Mouse (Mus musculus) forebrain, embryonic 16.5 days (tissue): ENCODE measurements at regions not wholly inside any gene's neighbourhood (a gene's known extent, or its start where the extent isn't known, plus 50 kb on each side); places are given as distances from the start of the nearest gene placed in this dataset.

Experiments used
- ATAC-seq: fragments of 200-750 bp; cut with Nextera tagmentation; 2 replicates; pipeline ENCODE4 v1.8.0; 2017; ENCODE audit warnings: mild to moderate bottlenecking, moderate library complexity
- H3K27ac ChIP-seq: fragments of 300-500 bp; sonication (generic); 2 replicates; pipeline ENCODE4 v1.5.1; 2014; ENCODE audit warnings: low read length, control low read depth
- H3K27me3 ChIP-seq: fragments of 300-500 bp; sonication (generic); replicated peaks from 2 replicates; pipeline ENCODE4 v1.6.1; 2014; ENCODE audit warnings: low read length; ENCODE audit not compliant: control insufficient read depth, insufficient read depth
- H3K36me3 ChIP-seq: fragments of 300-500 bp; sonication (generic); 2 replicates; pipeline ENCODE4 v1.6.1; 2014; ENCODE audit not compliant: control insufficient read depth, insufficient read depth
- H3K4me1 ChIP-seq: fragments of 300-500 bp; sonication (generic); replicated peaks from 2 replicates; pipeline ENCODE4 v1.6.1; 2014; ENCODE audit warnings: low read length; ENCODE audit not compliant: control insufficient read depth, insufficient read depth
- H3K4me2 ChIP-seq: fragments of 300-500 bp; sonication (generic); 2 replicates; pipeline ENCODE4 v1.6.1; 2014; ENCODE audit warnings: mild to moderate bottlenecking, low read length, control low read depth
- H3K4me3 ChIP-seq: fragments of 300-500 bp; sonication (generic); replicated peaks from 2 replicates; pipeline ENCODE4 v1.5.1; 2014; ENCODE audit warnings: mild to moderate bottlenecking, low read length, control low read depth
- H3K9ac ChIP-seq: fragments of 300-500 bp; sonication (generic); replicated peaks from 2 replicates; pipeline ENCODE4 v1.6.1; 2014; ENCODE audit warnings: low read depth, low read length, control low read depth
- H3K9me3 ChIP-seq: fragments of 300-500 bp; sonication (generic); 2 replicates; pipeline ENCODE4 v1.6.1; 2016; ENCODE audit warnings: low read length; ENCODE audit not compliant: control insufficient read depth
- WGBS: fragments of 180-500 bp; shearing (Covaris S2); extraction: QIAGEN DNeasy Blood & Tissue Kit; methylation state at CpG from one replicate; pipeline ENCODE4 v1.1.7; 2014; 5-methylcytosine and 5-hydroxymethylcytosine counted together

DNA sequence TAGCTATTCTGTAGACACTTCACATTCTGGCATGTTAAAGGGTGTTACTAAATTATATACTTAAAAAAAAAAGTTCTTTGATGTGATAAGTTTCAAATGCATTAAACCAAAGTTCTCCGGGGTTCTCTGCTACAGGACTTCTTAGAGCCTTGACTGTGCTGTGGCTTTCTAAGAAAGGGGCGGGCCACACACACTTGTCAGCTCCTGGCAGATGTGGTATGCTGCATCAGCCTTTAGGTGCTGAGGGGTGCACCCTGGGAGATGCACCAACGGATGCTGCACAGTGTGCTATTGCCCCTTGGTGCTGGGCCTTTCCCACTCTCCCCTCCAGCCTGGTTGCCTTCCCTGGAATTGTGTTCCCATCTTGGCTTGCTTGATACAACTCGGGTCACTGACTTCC, 125.0 kb downstream of the Bcl2l11 start:
- Histone ChIP-seq H3K9ac (no peak overlapping the region), H3K27me3 (no peaks in the 10 kb centered on the region), H3K4me3 (no peak overlapping the region), H3K36me3 (no peaks in the 10 kb centered on the region), H3K9me3 (peaks cover 2% of the 10 kb centered on the region; the same call in 1 of the 2 replicates), H3K27ac (no peak overlapping the region), H3K4me1 (no peaks in the 10 kb centered on the region; the same call in 1 of the 2 replicates), H3K4me2 (no peak overlapping the region)
- 84% methylated on average over 4 of the region's 4 CpGs for WGBS
- no peak for ATAC-seq

- ATAC-seq: no peak
- Histone ChIP-seq H3K27me3 (no peaks in the 10 kb centered on the region), H3K9ac (no peak overlapping the region), H3K27ac (no peak overlapping the region), H3K9me3 (no peaks in the 10 kb centered on the region), H3K4me1 (no peaks in the 10 kb centered on the region), H3K36me3 (no peaks in the 10 kb centered on the region), H3K4me3 (no peak overlapping the region), H3K4me2 (no peak overlapping the region)
- WGBS: 83% methylated on average over 6 of the region's 6 CpGs
These were observed 130.8 kb downstream of the Bcl2l11 start for GRCm38 (mm10) chr2:128256651-128257050.

DNA sequence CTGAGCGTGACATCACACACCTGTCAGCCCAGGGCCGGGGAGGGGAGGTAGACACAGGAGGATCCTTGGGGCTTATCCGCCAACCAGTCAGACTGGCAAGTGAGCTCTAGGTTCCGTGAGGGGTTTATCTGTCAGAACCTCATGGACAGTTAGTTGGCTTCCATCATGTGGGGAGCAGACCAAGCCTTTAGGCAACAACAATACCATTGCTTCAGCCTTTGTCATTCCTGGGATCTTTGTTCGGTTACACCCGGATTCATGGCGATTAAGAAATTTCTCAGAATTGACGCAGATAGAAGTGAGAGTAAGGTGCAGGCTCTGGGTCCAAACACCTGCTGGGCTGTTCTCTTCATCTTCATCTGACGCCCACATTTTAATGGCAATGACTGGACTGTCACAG, 131.4 kb downstream of the Bcl2l11 start:
- Histone ChIP-seq H3K4me2 (no peak overlapping the region), H3K4me3 (no peak overlapping the region), H3K27ac (no peak overlapping the region), H3K36me3 (no peaks in the 10 kb centered on the region), H3K9me3 (no peaks in the 10 kb centered on the region), H3K27me3 (no peaks in the 10 kb centered on the region), H3K4me1 (no peaks in the 10 kb centered on the region), H3K9ac (no peak overlapping the region)
- WGBS: 89% methylated on average over 9 of the region's 9 CpGs
- no peak for ATAC-seq

DNA sequence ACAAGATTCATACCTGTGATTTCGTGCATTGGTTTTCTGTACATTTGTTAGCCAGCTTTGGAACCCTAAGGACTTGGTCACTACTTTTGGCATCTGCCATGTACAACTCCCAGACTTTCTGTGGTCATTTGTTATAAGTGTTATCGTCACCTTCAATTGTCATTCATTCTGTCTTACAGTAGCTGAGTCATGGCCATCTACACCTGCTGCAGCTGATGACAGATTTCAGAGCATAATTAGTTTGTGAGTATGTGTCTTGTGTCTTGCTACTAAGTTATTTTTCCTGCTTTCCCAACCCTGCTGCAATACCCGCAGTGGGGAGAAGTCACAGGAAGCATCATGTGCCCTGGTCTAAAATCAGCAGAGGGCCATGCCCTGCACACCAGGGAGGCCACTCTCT, 138.0 kb downstream of the Bcl2l11 start:
- Histone ChIP-seq H3K4me3 (no peak overlapping the region), H3K27ac (no peak overlapping the region), H3K36me3 (no peaks in the 10 kb centered on the region), H3K9ac (no peak overlapping the region), H3K27me3 (no peaks in the 10 kb centered on the region), H3K4me2 (no peak overlapping the region), H3K4me1 (no peaks in the 10 kb centered on the region), H3K9me3 (no peaks in the 10 kb centered on the region)
- ATAC-seq: no peak
- WGBS: 91% methylated on average over 3 of the region's 3 CpGs

DNA sequence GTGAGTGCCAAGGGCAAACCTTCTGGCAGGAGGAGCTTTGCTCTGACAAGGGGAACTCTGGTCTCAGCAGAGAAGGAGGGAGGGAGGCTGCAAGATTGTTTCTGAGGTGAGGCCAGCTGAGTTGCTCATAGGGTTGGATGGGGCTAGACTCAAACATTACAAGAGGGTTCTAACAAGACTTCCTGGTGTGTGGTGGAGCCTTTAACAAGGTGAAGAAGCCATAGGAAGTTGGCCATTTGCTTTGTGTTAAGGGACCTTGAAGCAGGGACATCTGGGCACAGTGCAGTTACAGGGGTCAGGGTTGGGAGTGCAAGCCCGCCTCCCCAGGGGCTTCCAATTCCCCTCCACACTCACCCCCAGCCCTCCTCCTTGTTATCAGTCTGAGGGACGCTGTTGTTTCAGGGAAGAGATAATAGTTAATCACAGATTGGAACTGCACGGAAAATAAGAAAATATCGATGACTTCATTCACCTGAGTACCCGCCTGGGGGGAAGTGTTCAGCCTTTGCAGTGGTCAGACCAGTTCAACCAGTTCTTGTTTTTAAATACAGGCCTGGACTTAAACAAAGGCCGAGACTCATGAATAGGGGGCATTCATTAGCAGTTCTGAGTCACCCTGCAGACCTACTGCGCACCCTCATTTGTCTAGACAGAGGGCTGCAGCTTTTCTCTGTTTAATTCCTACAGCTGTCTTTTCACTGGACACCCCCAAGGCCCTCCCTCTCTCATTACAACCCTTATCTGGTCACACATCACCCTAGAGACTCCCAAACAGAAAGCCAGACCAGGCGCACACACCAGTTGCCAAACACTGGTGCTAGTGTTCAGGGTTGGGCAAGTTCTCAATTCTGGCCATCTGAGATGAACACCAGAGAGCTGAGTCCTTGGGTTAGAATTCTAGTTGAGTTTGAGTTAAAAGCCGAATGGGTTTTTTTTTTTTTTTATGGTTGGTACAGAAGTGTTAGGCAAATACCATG, 139.5 kb downstream of the Bcl2l11 start:
- no peak overlapping the region for H3K27ac ChIP-seq
- H3K4me3 ChIP-seq: no peak overlapping the region
- H3K36me3 ChIP-seq: no peaks in the 10 kb centered on the region
- no peaks in the 10 kb centered on the region for H3K9me3 ChIP-seq
- WGBS: 33% methylated on average over 9 of the region's 9 CpGs
- no peaks in the 10 kb centered on the region for H3K27me3 ChIP-seq
- H3K4me1 ChIP-seq: no peaks in the 10 kb centered on the region
- no peak for ATAC-seq
- H3K4me2 ChIP-seq: no peak overlapping the region
- no peak overlapping the region for H3K9ac ChIP-seq

DNA sequence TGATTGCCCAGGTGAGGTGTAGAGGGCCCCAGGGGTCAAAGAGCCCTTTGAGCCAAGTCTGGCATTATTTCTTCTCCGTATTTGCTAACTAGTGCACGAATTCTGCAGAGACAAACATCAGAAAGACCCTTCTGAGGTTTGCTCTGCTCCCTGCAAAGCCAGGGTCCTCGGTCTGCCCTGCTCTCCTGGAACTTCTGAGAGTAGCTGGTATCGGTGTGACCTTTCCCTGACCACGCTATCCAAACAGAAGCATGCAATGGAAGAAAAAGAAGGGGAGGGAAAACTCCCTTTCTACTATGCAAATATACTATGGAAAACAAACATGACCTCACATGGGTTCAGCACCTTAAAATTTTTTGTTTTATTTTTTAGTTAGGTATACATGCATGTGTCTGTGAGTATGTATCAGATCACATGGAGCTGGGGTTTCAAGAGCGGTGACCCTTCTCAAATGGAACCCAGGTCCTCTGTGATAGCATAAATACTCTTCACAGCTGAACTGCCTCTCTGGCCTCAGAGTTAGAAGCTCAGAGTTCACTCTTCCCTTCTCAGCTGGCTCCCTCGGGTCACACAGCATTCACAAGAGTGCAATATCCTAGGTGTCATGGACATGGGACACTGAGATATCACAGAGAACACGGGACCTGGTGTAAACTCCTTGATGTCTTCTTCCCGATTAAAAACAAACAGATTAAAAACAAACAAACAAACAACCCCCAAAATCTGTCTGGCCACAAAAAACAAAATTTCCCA, 144.7 kb downstream of the Bcl2l11 start:
- Histone ChIP-seq H3K36me3 (no peaks in the 10 kb centered on the region), H3K4me1 (no peaks in the 10 kb centered on the region), H3K9ac (no peak overlapping the region), H3K9me3 (no peaks in the 10 kb centered on the region), H3K4me2 (no peak overlapping the region), H3K27ac (no peak overlapping the region), H3K27me3 (no peaks in the 10 kb centered on the region), H3K4me3 (no peak overlapping the region)
- 80% methylated on average over 9 of the region's 9 CpGs for WGBS
- no peak for ATAC-seq

- H3K36me3 ChIP-seq: no peaks in the 10 kb centered on the region
- H3K4me1 ChIP-seq: peaks cover 10% of the 10 kb centered on the region
- WGBS: 28% methylated on average over 7 of the region's 7 CpGs
- ATAC-seq: no peak
- H3K27me3 ChIP-seq: no peaks in the 10 kb centered on the region
- no peak overlapping the region for H3K4me2 ChIP-seq
- no peak overlapping the region for H3K9ac ChIP-seq
- H3K4me3 ChIP-seq: no peak overlapping the region
- H3K27ac ChIP-seq: no peak overlapping the region
- no peaks in the 10 kb centered on the region for H3K9me3 ChIP-seq
These were observed 147.0 kb downstream of the Bcl2l11 start for GRCm38 (mm10) chr2:128272789-128273188.

- H3K27me3 ChIP-seq: no peaks in the 10 kb centered on the region
- H3K4me2 ChIP-seq: no peak overlapping the region
- H3K4me1 ChIP-seq: peaks cover 15% of the 10 kb centered on the region
- no peak for ATAC-seq
- 57% methylated on average over 4 of the region's 4 CpGs for WGBS
- no peak overlapping the region for H3K9ac ChIP-seq
- H3K27ac ChIP-seq: no peak overlapping the region
- no peaks in the 10 kb centered on the region for H3K36me3 ChIP-seq
- H3K4me3 ChIP-seq: no peak overlapping the region
- no peaks in the 10 kb centered on the region for H3K9me3 ChIP-seq
These were observed 147.5 kb downstream of the Bcl2l11 start for GRCm38 (mm10) chr2:128273292-128273691.

DNA sequence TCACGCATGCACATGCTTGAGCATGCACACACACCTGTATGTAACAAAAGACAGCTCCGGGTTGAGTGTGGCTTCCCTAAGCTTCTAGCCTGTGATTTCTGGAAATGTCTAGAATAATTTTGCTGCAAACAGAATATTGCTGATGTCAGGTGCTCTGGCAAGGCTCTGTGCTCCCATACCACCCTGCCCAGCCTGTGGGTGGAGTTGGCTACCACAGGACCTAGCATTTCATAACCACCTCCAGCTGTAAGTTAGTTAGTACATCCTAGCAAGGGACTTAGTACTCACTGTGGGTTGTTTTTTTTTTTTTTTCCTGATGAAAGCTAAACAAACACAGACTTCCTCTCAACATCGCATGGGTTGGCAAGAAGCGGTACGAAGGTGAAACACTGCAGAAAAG, 150.5 kb downstream of the Bcl2l11 start:
- Histone ChIP-seq H3K4me2 (no peak overlapping the region), H3K36me3 (no peaks in the 10 kb centered on the region), H3K27me3 (no peaks in the 10 kb centered on the region), H3K27ac (no peak overlapping the region), H3K4me1 (peaks cover 27% of the 10 kb centered on the region), H3K4me3 (no peak overlapping the region), H3K9ac (no peak overlapping the region), H3K9me3 (no peaks in the 10 kb centered on the region)
- ATAC-seq: no peak
- WGBS: 95% methylated on average over 5 of the region's 5 CpGs
